Mouse (Mus musculus): Measurements from ENCODE around the gene Cxcr6.
A peak's percentile ranks its signal among the peaks of the same experiment; 100 is the strongest.

Gene Cxcr6

GRCm38 (mm10) chr9:123806267-123806666 is at the start of gene Cxcr6:
Gene Cxcr6 (plus strand): TSS chr9:123806475.
- no peak for DNase-seq (ENCODE audit: low read depth)

- DNase-seq (ENCODE audit: low read depth) = no peak
Observed at GRCm38 (mm10) chr9:123756752-123757151, 49.5 kb upstream of the Cxcr6 start.

GRCm38 (mm10) chr9:123757326-123757725 is 48.9 kb upstream of the Cxcr6 start:
- DNase-seq (ENCODE audit: low read depth) = no peak

- DNase-seq (ENCODE audit: low read depth) = no peak
Observed at GRCm38 (mm10) chr9:123758156-123758555, 48.1 kb upstream of the Cxcr6 start.

DNA sequence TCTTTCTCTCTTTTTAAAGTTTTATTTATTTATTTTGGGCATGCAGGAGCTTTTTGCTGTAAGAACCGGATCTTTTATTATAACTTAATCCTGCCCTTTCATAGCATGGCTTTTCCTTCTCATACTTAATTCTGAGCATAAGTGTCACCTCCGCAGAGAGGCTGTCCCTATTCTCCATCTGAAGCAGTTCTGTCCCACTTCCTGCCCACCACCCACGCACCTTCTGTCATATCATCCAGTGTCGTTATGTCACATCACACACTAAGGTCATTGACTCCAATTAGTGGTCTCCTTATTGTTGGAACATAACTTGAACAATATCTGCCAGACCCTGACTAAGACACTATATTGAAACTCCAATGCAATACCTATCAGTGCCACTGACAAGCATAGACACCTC is 47.6 kb upstream of the Cxcr6 start:
- no peak for DNase-seq (ENCODE audit: low read depth)

- DNase-seq (ENCODE audit: low read depth) = no peak
Observed at GRCm38 (mm10) chr9:123760806-123761205, 45.5 kb upstream of the Cxcr6 start.

GRCm38 (mm10) chr9:123762886-123763285 is 43.4 kb upstream of the Cxcr6 start:
- DNase-seq (ENCODE audit: low read depth) = no peak

- DNase-seq (ENCODE audit: low read depth) = no peak
Observed at GRCm38 (mm10) chr9:123763771-123764170, 42.5 kb upstream of the Cxcr6 start.

DNA sequence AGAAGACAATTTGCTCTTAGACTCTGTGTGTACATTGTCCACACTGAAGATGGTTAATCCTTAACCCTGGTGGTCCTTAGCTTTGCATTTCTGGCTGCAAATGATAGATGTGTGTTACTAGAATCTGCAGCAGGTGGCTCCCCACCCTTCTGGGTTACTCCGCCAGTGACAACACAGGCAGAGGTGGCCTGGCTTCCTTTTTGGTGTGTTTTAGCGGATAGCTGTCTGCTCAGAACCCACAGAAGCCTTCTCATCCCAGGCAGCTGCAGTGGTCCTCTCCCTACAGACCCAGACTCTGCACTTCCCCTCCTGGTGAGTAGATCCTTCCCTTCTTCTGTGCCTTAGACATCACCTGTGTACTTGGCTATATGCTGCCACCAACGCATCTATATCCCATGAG is 39.3 kb upstream of the Cxcr6 start:
- DNase-seq (ENCODE audit: low read depth) = no peak

- DNase-seq (ENCODE audit: low read depth) = no peak
Observed at GRCm38 (mm10) chr9:123768443-123768842, 37.8 kb upstream of the Cxcr6 start.

DNA sequence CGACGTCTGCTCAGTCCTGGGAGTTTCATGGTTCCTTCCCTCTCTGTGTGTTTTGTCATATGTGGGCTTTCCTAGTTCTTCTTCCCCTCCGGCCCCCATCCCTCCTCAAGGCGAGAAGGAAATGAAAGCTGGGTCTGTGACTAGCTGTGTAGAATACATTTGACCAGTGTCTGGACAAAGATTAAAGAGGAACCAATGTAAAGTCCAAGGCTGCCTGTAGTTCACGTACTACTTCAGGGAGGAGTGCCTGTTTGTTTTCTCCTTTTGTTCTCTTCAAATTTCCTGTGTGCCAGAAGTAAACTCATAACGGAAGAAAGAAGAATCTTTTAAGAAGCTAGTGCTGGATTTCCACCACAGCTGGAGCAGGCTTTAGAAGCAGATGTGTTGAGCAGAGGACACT is 36.7 kb upstream of the Cxcr6 start:
- no peak for DNase-seq (ENCODE audit: low read depth)

DNA sequence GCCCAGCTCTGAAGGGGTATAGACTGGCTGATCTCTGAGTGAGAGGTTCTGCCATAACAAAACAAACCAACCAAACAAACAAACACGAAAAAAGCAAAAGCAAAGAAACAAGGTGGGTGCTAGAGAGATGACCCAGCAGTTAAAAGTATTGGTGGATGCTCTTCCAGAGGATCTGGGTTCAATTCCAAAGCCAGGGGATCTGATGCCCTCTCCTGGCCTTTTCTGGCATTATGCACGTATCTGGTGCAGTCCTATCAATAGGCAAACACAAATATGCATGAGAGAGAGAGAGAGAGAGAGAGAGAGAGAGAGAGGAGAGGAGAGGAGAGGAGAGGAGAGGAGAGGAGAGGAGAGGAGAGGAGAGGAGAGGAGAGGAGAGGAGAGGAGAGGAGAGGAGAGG is 33.0 kb upstream of the Cxcr6 start:
- DNase-seq (ENCODE audit: low read depth) = peak; percentile 4

GRCm38 (mm10) chr9:123788855-123789529 is 17.3 kb upstream of the Cxcr6 start:
- no peak for DNase-seq (ENCODE audit: low read depth)

GRCm38 (mm10) chr9:123796174-123796573 is 10.1 kb upstream of the Cxcr6 start:
- DNase-seq (ENCODE audit: low read depth) = peak; percentile 41

DNA sequence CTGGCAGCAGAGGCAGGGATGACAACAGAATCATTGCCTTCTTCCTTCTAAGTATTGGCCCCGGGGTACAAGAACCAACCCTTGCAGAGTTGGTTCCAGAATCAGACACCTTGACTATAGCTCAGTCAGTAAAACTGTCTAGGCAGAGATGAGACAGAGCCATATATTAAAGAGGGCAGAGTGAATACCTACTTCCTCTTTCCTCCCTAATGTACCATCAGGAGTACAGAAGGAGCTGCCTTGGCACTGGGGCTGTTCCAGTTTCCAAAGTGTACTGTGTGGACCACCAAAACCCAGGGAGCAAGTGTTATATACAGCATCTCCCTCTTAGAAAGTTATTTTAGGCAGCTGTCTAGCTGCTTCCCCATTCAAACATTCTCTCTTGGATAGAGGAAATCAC is 4.7 kb upstream of the Cxcr6 start:
- DNase-seq (ENCODE audit: low read depth) = no peak

- DNase-seq (ENCODE audit: low read depth) = no peak
Observed at GRCm38 (mm10) chr9:123802421-123802820, 3.9 kb upstream of the Cxcr6 start.

GRCm38 (mm10) chr9:123802896-123803295 is 3.4 kb upstream of the Cxcr6 start:
- no peak for DNase-seq (ENCODE audit: low read depth)

- DNase-seq (ENCODE audit: low read depth) = no peak
Observed at GRCm38 (mm10) chr9:123805241-123805640, 1.0 kb upstream of the Cxcr6 start.

DNA sequence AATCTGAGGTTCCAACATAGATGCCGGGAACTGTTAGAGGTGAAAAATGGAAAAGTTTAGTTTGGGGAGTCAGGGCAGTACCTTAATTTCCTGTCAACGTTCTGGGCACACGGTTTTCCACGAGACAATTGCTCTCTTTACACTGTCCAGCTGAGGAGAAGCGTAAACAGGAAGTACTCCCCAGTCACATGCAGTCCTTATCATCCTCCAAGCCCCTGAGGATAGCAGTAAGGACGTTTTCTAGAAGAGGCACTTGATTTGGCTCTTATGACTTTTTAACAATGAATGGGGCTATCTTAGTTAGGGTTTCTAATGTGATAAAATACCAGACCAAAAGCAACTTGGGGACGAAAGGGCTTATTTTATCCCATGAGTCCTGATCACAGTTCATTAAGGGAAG is 2.3 kb downstream of the Cxcr6 start:
- DNase-seq (ENCODE audit: low read depth) = no peak

- no peak for DNase-seq (ENCODE audit: low read depth)
Observed at GRCm38 (mm10) chr9:123811831-123812230, 5.6 kb downstream of the Cxcr6 start.

DNA sequence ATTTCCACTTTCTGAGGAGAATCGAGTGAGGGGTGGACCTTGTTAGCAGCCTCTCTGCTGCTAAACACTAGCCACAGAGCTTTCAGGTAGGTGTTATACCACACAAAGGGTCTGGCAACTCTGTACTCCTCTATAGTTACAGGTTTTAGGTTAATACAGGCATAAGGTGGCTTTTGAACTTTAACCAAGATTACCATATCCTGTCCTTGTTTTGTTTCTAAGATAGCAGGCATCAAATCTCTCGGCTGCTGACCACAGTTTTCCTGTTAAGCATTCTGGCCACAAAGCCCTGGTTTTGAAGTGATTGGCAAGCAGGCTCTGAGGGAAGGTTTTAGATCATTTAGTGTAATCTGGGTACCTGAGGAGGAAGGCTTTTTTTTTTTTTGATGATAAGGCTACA is 8.1 kb downstream of the Cxcr6 start:
- DNase-seq (ENCODE audit: low read depth) = no peak

GRCm38 (mm10) chr9:123814821-123815220 is 8.5 kb downstream of the Cxcr6 start:
- DNase-seq (ENCODE audit: low read depth) = no peak

DNA sequence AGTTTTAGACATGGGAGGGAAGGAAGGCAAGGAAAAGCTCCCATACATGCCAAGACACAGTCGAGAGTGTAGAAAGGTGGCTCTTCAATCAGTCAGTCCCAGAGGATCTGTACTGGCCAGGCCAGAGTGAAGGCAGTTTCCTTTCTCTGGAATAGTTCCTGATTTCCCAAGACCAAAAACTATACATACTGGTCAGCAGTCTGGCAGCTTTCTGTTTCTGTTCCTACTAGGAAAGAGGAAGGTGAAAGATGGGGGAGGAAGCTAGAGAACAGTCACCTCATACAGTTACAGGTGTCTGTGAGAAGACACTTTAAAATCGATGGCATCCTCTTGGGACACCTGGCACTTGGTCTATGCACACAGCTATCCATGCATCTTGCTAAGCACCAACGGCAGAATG is 9.2 kb downstream of the Cxcr6 start:
- no peak for DNase-seq (ENCODE audit: low read depth)

DNA sequence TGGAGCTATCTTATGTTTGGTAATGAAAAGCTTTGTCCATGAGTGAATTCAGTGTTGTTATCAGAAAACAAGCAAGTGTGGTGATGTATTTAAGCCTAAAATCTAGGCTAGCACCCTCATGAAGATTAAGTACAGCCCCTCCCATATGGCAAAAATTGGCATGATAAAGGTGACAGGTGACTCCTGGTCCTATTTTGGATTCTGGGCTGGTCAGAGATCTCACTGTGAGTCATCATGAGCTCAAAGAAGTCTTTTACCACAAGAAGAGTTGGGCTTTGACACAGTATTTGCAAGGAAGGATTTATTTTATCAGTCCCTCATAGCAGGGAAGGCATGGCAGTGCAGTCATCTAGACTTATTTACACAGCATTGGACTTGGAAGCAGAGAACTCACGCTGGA is 9.7 kb downstream of the Cxcr6 start:
- DNase-seq (ENCODE audit: low read depth) = no peak

DNA sequence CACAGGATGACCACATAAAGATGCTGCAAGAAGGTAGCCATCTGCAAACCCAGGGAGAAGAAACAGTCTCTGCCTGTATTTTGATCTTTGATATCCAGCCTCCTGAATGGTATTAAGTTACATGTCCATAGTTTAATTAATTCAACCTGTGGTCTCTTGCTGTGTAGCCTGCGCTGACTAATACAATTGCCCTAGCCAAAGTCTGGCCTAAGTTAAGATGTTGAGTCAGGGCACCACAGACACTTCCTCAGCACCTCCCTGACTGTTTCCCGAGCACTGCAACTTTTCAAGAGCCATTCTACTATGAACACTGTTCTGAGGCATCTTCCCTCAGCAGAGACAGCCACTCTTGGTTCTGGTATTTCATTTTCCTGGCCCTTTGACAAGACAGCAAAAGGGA is 12.3 kb downstream of the Cxcr6 start:
- DNase-seq (ENCODE audit: low read depth) = no peak

Measured in c-Kit-positive CD71-positive TER-119-negative erythroid progenitor cells, embryonic 14.5 days (primary cell).